Mouse (Mus musculus): ENCODE measurements around the gene Nosip.

The Nosip gene

DNA sequence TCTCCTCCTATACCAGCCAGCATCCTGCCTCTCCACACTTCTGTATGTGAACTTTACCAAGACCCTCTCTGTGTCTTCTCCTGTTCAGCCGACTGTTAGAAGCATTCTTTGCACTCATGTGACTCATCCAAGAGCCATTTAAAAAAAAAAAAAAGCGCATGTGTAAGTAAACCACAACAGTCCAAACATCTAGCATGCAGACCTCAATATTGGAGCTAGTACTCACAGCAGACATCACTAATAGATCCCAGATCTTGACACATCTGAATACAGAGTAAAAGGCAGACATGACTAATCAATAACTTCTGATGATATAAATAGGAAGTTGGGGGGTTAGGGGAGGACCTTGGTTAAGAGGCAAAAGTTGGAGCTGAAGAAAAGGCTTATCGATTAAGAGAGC lies 26.6 kb upstream of the Nosip start:
- no peak for DNase-seq (ENCODE audit: low read depth, low spot score)

DNA sequence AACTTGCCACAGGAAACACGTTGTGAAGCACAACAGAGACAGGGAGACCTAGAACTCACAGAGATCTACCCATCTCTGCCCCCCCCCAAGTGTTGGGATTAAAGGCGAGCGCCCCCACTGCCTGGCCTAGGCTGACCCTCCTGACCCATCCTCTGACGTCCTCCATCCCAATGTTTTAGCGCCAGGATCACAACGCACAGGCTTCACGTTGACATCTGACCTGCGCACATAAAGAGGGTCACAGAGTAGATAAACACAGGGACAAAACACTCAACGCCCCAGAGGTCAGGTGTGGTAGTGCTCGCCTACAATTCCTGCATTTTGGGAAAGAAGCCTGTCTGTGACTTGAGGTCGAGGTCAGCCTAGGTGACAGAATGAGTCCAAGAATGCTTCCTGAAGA lies 25.5 kb upstream of the Nosip start:
- DNase-seq (ENCODE audit: low read depth, low spot score): no peak

DNA sequence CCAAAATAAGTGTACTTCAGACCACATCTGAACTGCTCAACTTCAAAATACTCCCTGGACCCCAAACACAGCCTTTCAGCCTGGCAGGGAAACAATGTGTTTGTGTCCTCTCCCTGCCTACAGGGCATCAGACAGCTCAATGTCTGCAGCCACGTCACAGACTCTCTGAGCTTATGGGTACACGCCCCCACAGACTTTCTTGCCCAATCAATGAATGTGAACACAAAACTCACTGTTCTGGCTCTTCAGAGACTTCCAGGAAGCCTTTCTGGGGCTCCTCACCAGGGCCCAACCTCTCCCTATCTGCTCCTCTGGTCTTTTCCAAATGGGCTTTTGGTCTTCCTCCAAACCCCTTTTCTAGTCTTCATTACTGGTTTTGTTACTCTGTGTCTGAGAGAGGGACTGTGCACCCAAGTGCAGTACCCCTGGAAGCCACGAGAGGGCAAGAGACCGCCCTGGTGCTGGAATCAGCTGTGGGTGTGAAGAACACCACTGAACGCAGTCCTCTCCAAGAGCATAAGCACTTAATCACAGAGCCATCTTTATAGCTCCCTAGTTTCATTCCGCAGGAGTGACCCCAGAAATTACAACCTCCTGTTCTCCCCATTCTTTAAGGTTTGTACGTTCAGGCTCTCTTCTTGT lies 24.4 kb upstream of the Nosip start:
- peak; percentile 63 for DNase-seq (ENCODE audit: low read depth, low spot score)

DNA sequence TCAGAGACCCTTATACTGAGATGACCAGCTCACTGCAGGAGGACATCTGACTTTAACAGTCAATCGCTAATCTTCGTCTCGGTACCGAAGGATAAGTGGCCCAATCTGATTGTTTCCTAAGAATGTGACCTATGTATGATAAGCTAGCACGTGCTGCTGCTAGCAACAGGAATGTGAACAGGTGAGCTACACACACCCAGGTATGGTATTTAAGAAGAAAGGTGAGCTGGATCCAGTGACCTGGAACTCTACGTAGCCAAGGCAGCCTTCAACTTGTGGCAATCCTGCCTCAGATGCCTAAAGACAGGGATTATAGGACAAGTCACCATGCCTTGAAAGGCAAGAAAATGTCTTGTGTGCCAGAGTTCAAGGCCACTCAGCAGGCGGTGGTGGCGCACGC lies 23.8 kb upstream of the Nosip start:
- DNase-seq (ENCODE audit: low read depth, low spot score): no peak

DNA sequence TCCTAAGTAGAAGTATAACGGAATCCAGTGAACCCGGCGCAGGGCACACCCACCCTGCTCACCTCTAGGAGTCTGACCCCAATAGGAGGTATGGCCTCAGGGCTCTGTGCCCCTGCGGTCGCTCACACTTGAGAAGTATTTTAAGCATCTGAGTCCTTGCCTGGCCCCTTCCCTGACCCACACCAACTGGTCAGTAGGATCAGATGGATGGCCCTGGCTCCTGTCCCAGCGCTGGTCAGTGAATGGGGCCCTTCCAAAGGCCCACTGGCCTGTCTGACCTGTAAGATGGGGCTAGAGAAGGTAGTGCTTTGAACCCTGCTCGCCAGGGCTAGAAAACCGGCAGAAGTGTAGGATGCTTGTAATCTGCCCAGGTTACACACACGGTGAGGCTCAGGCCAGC lies 21.4 kb upstream of the Nosip start:
- no peak for DNase-seq (ENCODE audit: low read depth, low spot score)

DNA sequence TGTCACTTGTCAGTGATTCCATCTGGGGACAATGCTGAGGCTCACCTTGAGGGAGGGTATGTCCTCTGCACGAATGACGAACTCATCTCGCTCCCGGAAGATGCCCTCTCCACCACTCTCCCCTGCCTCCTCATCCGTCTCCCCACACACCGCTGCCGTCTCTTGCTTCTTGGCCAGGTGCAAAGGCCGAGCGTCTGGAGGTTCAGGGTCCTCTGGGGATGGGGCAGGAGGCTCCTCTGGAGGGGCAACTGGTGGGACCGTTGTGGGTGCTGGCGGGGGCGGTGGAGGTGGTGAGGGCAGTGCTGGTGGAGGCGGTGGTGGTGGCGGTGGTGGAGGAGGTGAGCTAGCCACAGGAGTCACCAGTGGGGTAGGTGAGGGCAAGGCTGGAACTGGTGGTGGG lies 18.9 kb upstream of the Nosip start:
- DNase-seq (ENCODE audit: low read depth, low spot score): no peak

DNA sequence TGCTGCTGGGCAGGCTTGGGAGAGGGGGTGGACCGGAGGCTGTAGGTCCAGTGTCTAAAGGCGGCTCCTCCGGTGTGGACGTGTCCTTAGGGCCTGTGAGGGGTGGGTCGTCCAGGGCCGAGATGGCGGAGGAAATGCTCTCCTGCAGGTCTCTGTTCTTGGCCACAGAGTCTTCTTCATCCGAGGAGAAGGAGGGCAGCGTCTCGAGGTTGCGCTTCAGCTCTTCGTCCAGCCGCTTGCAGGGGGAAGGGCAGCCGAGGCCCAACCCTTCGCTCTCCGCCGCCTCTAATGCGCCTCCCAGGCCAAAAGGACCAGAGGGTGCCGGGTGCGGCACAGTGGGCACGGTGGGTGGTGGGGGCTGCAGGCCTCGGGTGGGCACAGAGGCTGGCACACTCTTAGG lies 16.5 kb upstream of the Nosip start:
- DNase-seq (ENCODE audit: low read depth, low spot score): no peak

DNA sequence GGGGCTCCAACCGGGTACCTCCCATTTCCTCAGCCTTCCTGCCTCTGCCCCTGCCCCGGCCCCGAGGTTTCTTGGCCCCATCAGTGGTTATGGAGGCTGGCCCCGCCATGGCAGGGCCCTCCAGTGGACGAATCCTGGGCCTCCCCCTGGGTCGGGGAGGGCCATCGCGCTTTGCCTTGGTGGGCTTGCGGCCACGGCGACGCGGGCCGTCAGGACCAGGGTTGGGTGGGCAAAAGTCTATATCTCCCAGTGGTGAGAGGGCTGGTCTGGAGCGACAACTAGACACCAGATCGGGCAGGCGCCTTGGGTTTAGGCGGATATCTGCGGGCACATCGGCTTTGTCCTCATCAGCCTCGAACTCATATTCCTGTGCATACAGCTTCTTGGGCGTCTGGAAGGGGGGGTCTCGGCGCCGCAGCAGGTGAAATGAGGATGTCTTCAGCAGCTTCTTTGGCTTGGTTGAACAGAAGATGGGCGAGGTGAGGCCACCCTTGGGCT lies 15.3 kb upstream of the Nosip start:
- no peak for DNase-seq (ENCODE audit: low read depth, low spot score)

DNA sequence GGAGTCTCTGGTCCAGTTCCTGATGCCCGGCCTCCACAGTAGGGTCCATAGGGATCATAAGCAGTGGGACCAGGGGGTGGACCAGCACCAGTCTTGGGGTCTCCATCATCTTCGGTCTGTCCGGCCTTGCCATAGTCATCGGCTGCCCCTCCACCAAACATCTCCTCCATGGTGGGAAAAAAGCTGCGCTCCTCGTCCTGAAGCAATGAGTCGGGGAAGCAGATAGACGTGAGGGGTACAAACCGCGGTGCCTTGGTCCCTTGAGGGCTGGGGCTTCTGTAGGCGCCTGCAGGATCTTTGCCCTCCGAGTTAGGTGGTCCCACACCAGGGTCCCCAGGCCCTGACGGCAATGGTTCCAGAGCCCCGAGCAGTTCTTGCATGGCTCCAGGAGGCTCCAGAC lies 14.7 kb upstream of the Nosip start:
- no peak for DNase-seq (ENCODE audit: low read depth, low spot score)

DNA sequence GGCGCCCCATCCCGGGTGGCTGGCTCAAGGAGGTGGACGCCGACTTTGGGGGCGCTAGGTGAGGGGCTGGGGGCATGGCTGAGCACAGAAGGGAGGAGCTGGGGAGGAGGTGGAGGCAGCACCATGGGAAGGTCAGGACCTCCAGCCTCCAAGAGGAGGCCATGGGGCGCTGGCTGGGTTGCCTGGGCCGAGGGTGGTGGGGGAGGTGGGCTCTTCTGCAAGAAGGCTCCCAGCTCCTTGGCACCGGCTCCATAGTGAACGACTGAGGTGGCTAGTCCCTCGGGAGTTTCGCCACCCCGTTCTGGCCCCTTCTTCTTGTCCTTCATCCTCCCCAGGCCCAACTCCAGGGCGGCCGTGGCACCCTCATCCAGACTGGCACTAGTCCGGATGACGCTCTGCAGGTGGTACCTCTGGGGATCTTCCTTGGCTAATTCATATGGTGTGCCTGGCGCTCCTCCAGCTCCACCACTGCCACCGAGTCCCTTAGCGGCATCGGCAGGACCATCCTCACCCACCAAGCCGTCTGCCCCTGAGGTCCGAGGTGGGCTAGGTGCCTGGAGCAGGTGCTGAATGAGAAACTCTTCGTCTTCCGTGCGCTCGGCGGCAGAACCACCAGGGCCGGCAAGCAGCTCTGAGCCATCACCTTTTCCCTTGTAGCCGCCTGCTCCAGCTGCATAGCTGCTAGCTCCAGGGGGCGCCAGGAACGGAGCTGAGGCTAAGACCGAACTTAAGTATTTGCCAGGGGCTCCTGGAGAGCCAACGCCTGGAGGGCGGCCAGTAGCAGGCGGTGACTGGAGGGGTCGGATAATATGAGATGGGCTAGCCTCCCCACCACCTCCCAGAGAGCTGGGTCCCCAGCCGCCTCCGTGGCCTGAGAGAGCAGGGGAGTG lies 14.0 kb upstream of the Nosip start:
- no peak for DNase-seq (ENCODE audit: low read depth, low spot score)

DNA sequence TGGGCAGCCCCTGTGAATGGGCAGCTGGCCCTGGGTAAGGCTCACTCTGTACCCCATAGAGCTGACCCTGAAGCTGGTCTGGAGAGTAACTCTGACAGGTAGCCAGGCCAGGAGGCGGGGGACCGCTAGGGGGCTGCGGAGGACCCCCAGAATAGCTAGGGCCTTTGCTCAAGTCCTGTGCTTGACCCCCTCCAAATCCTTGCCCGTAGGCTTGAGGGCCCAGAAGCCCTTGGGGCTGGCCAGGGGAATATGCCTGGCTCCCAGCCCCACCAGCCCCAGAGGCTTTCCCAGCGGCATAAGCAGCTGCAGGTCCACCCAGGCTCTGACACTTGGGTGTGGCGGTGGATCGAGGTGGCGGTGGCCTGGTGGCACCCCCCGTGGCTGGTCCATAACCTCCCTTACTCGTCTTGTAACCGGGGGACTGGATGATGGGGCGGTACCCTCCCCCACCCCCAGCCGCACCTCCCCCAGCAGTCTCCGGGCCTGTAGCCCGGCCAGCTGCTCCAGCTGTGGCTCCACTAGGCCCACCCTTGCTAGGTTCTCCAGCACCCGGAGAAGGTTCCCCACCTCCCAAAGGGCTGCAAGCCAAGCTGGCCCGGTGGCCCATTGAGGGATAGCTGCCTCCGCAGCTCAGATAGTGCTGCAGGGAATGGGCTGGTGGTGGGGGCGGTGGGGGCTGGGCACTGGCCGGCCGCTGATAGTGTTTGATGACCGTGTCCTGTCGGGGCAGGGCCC lies 13.1 kb upstream of the Nosip start:
- DNase-seq (ENCODE audit: low read depth, low spot score): no peak

DNA sequence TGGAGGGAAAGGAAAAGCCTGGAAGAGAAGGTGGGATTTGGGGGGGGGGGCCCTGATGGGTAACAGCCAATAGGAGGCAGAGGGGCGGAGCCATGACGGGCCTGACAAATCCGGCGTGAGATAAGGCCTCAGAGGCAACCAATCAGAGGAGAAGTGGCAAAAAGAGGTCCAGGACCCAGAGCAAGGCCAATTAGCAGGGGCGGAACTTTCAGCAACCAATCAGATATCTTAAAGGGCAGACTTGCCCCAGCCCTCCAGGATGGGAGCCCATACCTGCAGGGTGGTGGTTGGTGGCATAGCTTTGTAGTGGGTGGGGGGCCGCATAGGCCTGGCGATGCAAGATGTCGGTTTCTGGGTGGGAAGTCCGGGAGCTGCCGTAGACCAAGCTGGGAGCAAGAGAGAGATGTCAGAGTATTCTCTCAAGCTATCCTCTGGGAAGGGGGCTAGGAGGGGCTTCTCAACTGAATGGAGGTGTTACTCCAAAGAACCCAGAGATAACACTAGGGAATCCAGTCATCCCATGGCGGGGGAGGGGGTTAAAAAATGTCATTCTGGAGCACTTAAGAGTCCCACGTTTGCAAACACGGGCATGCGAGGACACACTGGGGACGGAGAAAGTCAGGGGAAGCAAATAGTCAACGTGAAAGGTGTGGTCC lies 11.2 kb upstream of the Nosip start:
- peak; percentile 92 for DNase-seq (ENCODE audit: low read depth, low spot score)

DNA sequence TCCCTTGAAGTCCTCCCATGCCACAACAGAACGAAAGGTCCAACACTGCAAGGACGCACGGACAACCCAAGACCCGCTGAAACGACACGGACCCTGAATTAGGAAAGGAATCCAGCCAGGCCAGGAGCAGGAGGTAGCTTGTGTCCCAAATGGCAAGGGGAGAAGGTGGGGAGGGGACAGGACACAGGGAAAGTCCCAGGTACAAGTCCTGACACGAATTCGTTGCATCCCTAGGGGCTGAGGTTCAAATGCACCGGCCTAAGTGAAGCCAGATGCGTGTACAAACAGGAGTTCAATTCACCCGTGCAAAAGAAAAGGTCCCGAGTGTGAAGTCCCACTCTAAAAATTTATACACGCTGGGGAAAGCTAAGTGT lies 10.6 kb upstream of the Nosip start:
- no peak for DNase-seq (ENCODE audit: low read depth, low spot score)

DNA sequence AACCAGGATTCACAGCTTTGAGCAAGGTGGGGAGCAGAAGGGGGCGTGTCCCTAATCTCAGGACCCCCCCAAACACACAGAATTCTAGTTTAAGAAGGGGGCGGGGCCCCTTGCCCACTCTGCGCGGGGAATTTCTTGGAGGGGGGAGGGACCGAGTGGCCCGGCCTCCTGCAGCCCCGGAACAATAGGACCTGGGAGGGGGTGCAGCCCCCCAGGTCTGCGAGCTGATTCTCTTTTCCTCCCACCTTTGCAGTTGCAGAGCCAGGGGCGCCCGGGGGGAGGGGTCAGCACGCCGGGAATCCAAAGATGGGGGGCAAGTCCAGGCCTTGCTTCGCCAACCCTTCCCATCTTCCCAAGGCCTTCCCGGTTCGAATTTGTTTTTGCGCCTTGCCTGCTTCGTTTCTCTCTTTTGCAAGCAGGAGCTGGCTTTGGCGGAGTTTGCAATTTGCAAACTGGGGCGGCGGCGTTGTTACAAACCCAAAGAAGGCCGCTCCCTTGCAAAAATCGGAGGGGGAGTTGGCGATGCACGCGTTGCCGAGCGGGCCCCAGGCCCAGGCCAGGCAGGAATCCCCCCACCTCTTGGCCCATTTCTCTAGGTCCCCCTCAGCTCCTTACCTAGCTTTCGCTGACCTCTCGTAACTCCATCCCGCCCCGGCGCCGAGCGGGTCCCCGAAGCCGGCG lies 9.9 kb upstream of the Nosip start:
- DNase-seq (ENCODE audit: low read depth, low spot score): peak; percentile 74

DNA sequence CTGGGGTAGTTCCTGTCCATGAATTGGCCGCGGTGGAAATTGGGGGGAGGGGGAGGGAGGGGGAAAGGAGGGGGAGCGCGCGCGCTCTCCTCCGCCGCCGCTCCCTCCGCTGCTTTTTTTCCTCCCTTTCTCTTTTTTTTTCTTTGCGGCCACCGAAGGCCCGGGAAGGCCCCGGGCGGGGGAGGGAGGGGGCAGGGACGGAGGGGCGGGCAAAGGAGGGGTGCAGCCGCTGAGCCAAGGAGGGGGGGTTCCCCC lies 9.4 kb upstream of the Nosip start, which contains the start of gene Prr12:
Gene Prr12, minus strand, starts transcription at position 20 of the 255 bp plus-strand sequence.
- DNase-seq (ENCODE audit: low read depth, low spot score): no peak

DNA sequence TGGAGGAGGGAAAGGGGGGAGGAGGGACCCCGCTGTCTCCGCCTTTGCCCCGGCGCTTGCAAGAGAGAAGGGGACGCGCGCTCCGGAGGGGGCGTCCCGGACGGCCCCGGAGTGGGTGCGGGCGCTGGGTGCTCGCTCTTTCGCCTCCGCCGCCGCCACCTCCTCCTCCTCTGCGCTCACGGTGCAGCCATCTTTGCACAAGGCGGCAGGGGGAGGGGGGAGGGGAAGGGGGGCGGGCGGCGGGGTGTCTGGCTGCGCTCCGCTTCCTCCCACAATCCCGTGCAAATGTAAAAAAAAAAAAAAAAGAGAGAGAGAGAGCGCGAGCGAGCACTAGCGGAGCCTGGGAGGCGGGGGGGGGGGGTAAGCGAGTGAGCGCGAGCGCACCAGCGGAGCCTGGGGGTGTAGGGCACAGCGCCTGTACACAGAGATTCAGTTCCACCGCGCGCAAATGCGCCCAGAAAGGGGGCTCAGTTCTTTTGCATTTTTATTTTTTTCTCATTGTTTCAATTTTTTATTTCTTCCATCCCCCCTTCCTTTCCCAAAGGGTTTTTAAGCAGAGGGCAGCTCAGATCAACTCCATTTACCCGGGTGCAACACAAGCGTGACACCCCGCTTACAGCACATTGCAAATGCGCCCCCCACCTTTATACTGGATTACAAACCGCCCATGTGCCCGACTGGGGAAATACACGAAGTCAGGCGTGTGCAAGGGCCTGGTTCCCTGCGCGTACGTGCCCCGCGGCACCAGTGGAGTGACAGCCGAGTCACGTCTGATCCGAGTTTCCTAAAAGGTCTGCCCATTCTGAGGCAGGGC lies 8.9 kb upstream of the Nosip start:
- peak; percentile 93 for DNase-seq (ENCODE audit: low read depth, low spot score)

DNA sequence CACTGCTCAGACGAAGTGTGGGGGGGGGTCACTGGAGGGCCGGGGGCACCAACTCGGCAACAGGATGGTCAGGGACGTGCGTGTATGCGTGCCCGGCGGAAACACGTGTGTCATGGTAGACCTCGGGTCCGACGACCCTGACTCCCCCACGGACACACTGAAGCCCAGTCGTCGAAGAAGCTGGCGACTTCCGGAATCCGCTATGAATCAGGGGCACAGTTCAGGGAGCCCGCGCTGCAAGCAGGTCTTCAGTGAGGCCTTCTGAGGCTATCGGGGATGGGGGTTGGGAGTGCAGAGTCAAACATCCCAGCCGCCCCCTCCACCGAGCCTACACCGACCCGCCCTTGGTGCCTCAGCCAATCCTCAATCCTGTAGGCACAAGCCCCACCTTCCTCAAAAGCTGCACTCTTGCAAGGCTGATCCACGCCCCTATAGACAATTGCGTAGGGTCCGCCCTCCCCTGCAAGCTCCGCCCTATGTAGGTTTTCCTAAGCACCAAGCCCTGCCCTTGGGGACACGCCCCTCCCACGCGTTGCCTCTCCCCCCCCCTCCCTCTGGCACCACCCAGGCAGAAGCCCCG lies 8.2 kb upstream of the Nosip start:
- peak; percentile 99 for DNase-seq (ENCODE audit: low read depth, low spot score)

DNA sequence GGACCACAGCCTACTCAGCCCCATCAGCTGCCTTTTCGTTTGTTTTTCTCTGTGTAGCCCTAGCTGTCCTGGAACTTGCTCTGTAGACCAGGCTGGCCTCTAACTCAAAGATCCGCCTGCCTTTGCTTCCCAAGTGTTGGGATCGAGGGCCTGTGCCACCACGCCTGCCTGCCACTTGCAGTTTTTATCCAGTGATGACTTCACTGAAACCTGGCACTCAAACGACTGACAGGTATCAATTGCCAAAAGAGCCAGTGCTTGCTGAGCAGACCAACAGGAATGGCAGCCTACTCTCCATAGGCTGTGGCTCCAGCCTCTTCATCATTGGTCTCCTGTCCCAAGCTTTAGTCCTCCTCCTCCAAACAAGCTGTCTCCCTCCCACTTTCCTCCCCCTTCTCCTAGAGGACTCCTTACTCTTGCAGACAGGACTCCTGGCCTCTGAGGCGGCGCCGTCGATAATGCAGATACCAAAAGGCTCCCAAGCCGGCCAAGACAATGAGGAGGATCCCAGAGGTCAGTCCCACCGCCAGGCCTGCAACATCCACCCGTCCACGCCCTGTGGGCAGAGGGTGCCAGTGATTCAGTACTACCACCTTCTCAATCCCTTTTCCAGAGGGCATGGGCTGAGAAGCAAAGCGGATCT lies 5.8 kb upstream of the Nosip start:
- DNase-seq (ENCODE audit: low read depth, low spot score): no peak

DNA sequence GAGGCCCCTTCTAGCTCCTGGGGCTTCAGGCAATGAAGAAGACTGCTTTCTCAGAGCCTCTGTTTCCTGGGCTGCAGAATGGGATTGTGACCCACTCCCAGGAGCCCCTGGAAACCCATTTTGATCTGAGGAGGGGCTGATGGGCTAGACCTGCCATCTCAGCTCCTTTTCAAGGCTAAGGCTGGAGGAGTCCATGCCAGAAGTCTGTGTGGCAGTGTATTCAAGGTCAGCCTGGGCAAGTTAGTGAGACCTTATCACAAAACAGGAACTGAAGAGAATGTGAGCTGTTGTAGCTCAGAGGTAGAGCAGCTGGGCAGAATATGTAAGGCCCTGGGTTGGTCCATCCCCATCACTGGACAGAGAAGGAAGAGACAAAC lies 5.3 kb upstream of the Nosip start:
- no peak for DNase-seq (ENCODE audit: low read depth, low spot score)
